Mouse (Mus musculus) urinary bladder, postnatal 14 days (tissue): ENCODE data around the gene Pspn.
A peak's percentile ranks its signal among the peaks of the same experiment; 100 is the strongest.

ENCODE experiments used
- DNase-seq: peaks from one replicate; pipeline ENCODE4 v3.0.0; 2021; ENCODE audit warnings: low spot score

Pspn gene

GRCm38 (mm10) chr17:56999968-57000609 is at the start of gene Pspn:
Gene Pspn (minus strand): TSS chr17:57000018.
- DNase-seq: no peak

- no peak for DNase-seq
Observed at GRCm38 (mm10) chr17:57048816-57049215, 49.0 kb upstream of the Pspn start.

- no peak for DNase-seq
Observed at GRCm38 (mm10) chr17:57047406-57047805, 47.6 kb upstream of the Pspn start.

GRCm38 (mm10) chr17:57041554-57041953 is 41.7 kb upstream of the Pspn start, which contains the start of gene Slc25a41:
Gene Slc25a41 (minus strand): TSS chr17:57041654.
- no peak for DNase-seq

- no peak for DNase-seq
Observed at GRCm38 (mm10) chr17:57038978-57039377, 39.2 kb upstream of the Pspn start.

- DNase-seq: no peak
Observed at GRCm38 (mm10) chr17:57032854-57033253, 33.0 kb upstream of the Pspn start.

GRCm38 (mm10) chr17:57031661-57032420 is 32.0 kb upstream of the Pspn start:
- DNase-seq: peak; percentile 99

- DNase-seq: peak; percentile 17
Observed at GRCm38 (mm10) chr17:57030931-57031660, 31.3 kb upstream of the Pspn start, which contains the start of gene Khsrp. Gene Khsrp (minus strand): TSS chr17:57031522.

- DNase-seq: no peak
Observed at GRCm38 (mm10) chr17:57029691-57030090, 29.9 kb upstream of the Pspn start.

GRCm38 (mm10) chr17:57027471-57027870 is 27.7 kb upstream of the Pspn start:
- DNase-seq: no peak

GRCm38 (mm10) chr17:57020960-57021359 is 21.1 kb upstream of the Pspn start:
- no peak for DNase-seq

- no peak for DNase-seq
Observed at GRCm38 (mm10) chr17:57019693-57020092, 19.9 kb upstream of the Pspn start.

GRCm38 (mm10) chr17:57012245-57012795 is 12.5 kb upstream of the Pspn start:
- no peak for DNase-seq

GRCm38 (mm10) chr17:57011236-57012141 is 11.7 kb upstream of the Pspn start, which contains the start of the genes Gtf2f1 and Gm17949:
Gene Gtf2f1 (minus strand): TSS chr17:57011288.
Gene Gm17949 (plus strand): TSS chr17:57011469.
- peak; percentile 90 for DNase-seq

- DNase-seq: no peak
Observed at GRCm38 (mm10) chr17:57010911-57011235, 11.1 kb upstream of the Pspn start.

GRCm38 (mm10) chr17:57007137-57007905 is 7.5 kb upstream of the Pspn start:
- DNase-seq: no peak

- DNase-seq: no peak
Observed at GRCm38 (mm10) chr17:57003994-57004393, 4.2 kb upstream of the Pspn start.

- DNase-seq: no peak
Observed at GRCm38 (mm10) chr17:57001228-57001627, 1.4 kb upstream of the Pspn start.

- no peak for DNase-seq
Observed at GRCm38 (mm10) chr17:56999414-56999813, 404 bp downstream of the Pspn start.

GRCm38 (mm10) chr17:56997029-56997667 is 2.7 kb downstream of the Pspn start, which contains the start of gene Alkbh7:
Gene Alkbh7 (plus strand): TSS chr17:56997339.
- DNase-seq: peak; percentile 95
